Mouse (Mus musculus) embryo, embryonic 11 days (tissue): ENCODE measurements around the gene Rgmb.

Source experiments
- DNase-seq: peaks from one replicate; pipeline ENCODE4 v3.0.0-alpha.2; 2015

Rgmb gene

DNA sequence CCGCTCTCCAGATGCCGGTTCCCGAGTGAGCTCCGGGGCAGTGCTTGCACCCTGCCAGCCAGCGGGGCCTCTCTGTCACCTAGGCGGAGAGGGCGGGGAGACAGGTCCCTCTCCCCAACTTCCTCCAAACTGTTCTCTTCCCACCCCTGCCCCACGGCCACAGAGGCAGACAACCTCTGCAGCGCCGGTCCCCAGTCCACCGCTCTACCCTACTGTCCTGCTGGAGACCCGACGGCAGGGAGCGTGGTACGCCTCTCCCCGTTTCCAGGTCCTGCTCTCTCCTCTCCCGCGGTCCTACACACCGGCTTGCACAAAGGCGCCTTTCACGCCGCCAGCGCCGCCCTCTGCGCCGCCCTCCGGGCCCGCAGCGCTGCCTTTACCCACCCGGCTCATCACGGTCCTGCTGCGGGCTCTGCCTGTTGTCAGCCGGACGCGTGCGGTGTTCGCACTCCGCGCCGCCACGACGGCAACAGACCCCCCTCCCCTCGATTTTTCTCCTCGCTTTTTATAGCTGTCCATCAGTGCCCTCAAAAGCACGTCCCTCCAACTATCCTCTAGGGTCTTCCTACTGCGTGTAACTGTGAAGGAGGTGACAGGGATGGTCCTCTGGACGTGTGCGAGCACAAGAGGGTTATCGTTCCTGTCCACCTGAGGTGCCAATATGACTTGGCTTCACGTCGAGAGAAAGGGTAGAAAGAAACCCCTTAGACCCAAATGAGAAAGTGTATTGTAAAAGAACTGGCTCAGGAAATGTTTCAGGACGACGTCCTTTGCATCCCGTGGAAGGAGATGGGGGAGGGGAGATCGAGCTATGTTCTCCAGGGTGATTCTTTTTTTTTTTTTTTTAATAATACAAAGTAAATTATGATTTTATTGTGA is at the start of gene Rgmb:
Rgmb (minus strand) TSS at position 274 of the 879 bp plus-strand sequence.
- peak; percentile 79 for DNase-seq

DNA sequence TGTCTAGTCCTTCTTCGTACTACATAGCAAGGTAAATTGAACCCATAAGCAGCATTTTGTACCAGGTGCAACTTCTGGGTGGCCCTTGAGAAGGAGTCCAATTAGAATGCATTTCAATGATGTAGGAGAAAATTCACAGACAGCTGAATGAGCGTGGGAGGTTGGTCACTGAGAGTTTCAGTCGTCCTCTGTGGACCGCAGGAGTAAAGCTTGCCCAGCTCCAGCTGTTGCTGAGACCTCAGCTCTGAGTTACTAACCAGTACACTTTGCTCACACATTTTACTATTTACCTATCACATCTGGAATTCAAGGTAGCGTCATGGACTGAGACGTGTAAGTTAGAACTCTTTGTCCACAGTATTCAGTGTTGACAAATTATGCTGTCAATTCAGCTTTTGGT is 43.9 kb upstream of the Rgmb start:
- no peak for DNase-seq

DNA sequence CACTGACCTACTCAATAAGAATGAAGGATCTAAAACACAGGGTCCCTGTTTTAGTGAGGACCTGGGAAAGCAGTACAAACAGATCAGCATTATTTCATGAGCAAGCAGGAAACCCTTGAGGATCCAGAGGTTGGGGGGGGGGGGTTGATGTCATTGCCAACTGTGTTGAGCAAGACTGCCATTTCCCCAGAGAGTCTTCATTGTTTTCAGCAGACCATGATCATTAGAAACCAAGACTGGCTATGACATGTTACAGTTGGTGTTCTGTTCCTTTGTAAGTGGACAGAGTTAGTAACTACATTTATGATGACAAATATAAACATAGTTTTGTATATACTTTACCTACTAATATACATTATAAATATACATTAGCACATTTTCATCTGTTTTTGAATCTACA is 41.3 kb upstream of the Rgmb start:
- no peak for DNase-seq

DNA sequence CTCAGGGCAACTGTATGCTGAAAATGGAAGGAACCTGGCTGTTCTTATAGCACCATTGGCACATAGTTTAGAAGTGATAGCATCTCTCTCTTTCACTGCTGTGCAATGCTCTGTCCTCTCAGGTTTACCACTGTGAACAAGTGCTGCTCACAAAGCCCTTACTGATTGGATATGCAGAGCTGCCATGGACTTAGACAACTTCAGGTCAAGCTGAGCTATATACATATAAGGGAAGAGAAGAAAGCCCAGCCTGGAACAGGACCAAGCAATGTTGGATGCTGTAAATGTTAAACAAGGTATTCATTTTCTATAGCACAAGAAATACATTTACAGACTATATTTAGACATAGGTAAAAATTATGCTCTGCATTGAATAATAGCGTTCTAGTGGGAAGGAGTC is 34.4 kb upstream of the Rgmb start:
- DNase-seq = no peak

DNA sequence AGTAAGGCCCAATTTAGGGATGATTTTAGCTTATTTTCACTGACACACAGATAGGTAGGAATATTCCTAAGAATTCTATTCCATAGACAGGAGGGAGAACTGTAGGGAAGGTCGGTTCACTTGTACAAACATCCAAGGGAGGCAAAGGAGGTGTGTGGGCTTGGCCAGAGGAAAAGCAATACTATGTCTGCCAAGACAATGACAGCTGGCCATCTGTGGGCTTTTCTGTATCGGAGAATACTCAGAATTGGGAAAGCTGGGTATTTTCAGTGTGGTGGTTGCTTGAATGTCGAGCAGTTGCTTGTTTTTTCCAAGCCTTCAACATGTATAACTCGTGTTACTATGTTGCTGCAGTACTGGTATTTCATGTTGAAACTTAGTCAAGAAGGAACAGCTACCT is 31.5 kb upstream of the Rgmb start:
- DNase-seq = no peak

DNA sequence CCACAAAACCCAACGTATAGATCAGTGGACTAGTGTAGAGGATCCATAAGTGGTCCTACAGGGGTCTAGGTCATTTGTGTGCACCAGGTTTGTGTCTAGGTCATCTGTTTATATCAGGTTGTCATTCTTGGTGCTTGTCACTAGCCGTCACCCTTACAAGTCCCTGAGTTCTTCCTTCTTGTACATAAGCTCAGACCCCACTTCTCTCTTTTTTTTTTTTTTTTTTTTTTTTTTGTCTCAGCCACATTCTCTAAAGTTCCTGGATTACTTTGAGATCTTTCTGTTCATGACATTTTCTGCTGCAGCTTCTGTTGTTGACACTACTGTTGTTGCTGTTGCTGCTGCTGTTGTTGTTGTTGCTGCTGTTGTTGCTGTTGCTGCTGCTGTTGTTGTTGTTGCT is 22.3 kb upstream of the Rgmb start:
- no peak for DNase-seq

DNA sequence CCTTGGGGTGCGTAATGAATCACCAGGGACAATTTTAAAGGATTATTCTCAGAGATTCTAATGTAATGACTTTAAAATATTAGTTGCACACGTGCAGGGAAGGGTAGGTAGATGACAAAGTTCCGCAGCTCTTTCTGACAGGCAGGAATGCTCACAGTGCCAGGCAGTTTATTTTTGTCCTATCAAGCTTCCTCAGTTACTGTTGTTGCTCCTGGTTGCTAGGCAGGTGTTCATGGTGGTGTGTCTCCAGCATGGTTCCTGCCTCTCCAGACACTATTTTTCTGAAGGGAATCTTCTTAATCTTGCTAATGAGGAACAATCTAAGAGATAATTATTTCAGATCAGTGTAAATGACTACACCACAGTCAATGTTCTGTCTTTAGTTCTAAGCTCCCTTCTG is 19.7 kb upstream of the Rgmb start:
- no peak for DNase-seq

DNA sequence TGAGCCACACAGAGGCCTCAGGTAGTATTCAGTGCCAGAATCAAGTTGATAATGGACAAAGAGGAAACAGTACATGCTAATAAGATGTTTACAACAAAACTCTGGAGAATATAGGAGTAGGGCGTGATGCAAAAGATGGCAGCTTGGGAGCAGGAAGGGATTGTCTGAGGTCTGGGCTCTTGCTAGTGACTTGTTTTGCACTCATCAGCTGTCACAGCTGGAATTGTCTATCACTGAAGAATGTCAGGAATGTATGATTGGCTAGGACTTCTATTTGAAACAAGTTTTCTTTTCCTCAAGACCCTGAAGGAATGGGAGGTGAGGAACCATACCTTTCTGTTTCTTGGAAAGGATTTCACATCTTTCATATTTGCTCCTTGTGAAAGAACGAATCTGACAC is 10.6 kb upstream of the Rgmb start:
- DNase-seq = no peak

DNA sequence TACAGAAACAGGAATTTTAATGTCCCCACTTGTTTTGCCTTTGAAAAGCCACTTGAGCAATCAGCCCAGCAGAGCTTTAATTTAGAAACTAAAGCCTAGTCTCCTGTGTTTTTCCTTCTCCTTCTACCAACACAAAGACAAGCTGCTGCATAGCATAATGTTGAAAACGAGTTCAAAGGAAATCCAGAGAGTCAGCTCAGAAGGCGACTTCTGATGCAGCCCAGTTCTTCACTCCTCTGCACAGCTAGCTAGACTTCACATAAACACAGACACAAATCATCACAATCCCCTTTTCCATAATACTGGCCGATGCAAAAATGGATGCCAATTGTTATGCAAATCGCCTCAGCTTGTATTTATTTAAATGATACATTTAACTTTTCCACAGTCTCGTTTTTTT is 1.6 kb upstream of the Rgmb start:
- no peak for DNase-seq

DNA sequence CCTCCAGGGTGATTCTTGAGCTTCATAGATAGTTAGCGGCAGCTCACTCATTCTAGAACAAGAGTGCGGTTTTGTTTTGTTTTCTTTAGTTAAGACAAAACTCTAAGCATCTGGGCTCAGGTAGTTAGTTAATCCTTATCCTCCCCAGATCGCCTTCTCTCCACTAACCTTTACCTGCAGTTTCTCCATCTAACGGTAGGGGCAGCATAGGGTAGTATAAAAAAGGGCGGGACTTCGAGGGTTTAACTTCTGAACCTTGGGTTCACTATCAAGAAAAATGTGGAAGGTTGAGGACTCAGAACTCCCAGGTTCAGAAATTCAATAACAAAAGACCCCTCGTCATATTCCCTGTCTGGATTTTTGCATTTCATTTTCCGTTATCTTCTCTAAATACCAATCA is 971 bp upstream of the Rgmb start:
- DNase-seq = peak; percentile 76

DNA sequence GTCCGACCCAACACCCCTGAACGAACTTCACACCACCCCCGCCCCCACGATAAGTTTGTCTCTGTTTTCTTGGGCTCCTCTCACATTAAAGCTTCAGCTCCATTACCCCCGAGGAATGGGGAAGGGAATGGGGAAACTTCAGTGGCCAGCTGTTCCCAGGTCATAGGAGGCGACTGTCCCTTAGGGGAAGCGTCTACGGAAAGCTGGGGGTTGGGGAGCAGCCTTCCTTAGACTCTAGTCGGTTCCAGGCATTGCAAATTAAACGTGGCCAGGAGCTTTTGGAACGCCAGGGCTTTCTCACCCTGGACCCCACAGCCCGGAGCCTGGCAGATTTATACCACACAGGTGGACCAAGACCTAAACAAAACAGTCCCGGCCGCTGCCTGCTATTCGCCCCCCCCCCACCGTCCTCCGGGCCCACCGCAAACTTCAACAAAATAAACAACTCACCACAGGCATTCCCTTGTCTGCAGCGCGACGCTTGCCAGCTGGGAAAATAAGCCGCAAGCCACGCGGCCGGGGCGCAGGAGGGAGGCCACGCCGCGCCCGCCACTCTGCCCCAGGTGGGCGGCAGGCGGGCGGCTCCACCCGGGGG is 571 bp downstream of the Rgmb start:
- DNase-seq = peak; percentile 74

DNA sequence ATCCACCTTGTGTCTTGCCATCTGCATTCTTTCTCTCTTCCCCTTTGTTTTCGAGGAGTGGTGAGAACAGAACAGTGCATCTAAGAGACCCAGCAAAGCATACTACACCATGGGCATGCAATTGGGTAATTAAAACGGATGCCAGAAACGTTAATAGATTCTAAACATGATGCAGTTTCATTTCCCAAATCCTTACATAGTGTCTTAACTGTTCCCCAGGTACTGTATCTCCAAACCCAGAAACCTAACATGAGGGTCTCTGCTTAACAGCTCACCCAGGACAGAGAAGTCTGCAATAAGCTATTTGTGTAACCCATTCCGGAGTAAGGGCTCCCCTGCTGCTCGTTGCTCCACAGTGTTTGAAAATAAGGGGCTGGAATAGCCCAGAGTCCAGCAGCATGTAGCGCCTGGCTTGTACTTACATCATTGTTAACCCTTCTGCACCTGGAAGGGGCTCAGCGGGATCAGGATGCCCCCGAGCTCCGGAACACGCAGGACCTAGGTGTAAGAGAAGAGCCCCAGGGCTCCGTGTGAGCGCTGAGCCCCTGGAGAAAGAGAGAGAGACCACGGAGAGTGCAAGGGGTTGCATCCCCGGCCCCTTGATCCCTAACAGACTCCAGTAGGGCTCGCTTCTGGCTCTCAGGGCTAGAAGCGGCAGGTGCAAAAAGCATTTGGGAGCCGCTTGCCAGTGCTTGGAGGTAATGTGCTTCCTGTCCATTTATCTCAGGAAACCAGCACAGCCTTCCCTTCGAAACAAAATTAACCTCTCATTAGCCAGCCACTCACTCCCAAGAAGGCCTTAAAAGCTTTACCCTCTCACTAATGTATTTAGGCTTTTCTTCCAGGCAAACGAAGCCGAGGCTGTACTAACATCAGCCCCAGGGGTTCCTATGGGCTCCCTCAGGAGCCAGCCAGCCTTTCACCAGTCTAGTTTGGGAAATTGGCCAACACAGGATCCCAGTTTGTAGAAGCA is 1.4 kb downstream of the Rgmb start:
- peak; percentile 59 for DNase-seq

DNA sequence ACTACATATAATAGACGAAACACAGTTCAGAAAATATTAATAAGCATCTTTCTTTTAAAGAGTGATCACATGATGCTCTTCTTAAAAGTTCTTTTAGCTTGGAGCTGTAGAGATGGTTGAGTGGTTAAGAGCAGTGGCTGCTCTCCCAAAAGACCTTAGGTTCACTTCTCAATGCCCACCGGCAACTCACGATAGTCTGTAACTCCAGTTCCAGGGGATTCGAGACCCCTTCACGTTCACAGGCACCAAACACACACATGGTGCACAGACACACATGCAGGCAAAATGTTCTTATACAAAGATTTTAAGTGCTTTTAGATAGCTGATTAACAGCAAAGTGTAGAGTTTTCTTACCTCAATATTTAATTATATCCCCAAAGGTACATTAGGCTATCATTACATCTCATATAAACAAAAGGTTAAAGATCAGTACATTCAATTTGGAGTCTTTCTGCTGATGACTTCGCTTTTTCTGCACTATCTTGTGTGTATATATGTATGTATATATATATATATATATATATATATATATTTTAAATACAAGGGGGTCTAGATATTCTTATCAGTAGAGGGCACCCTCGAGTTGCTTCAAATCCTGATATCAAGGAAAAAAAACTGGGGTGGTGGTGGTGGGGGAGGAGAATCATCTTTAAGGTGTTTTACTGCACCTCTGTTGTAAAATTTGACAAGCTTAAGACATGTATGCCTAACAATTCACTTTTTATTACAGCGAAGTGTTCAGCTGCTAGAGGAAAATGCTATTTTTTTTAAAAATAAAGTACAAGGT is 2.5 kb downstream of the Rgmb start:
- DNase-seq = peak; percentile 65

DNA sequence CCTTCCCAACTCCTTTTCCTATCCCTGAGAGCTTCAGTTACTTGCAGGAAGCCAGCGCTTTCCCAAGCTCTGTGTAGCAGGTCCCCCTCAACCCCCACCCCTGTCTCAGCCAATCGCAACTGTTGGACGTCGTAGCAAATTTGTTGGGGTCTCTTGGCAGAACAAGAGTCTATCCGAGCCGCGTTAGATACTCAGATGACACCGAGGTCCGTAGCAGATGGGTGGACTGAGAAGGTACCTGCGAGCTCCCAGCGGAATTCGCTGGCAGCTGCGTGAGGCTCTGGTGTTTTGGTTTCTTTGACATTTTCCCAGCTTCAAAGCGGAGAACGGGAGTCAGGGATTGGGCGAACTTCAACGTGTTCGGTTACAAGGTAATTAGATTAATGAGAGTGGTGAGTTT is 3.9 kb downstream of the Rgmb start:
- no peak for DNase-seq

DNA sequence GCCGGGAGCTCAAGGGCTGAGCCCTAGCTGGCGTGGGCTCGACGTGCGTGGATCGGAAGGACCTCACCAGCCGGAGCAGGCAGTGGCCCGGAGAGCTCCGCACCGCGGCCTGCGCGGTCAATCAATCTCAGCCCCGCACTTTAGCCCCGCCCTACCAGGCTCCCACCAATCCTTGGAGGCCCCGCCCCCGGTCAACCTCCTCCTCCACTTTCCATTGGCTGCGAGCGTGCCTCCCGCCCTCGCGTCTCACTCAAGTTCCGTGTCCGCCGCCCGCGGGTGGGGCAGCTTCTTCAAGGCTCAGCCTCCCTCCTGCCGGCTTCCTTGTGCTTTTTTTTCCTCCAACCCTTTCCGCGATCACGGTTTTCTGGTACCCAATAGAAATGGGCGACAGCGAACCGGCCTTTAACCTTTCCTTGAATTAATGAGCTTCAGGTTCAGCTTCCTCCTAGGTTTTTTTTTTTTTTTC is 4.4 kb downstream of the Rgmb start:
- DNase-seq = peak; percentile 100

DNA sequence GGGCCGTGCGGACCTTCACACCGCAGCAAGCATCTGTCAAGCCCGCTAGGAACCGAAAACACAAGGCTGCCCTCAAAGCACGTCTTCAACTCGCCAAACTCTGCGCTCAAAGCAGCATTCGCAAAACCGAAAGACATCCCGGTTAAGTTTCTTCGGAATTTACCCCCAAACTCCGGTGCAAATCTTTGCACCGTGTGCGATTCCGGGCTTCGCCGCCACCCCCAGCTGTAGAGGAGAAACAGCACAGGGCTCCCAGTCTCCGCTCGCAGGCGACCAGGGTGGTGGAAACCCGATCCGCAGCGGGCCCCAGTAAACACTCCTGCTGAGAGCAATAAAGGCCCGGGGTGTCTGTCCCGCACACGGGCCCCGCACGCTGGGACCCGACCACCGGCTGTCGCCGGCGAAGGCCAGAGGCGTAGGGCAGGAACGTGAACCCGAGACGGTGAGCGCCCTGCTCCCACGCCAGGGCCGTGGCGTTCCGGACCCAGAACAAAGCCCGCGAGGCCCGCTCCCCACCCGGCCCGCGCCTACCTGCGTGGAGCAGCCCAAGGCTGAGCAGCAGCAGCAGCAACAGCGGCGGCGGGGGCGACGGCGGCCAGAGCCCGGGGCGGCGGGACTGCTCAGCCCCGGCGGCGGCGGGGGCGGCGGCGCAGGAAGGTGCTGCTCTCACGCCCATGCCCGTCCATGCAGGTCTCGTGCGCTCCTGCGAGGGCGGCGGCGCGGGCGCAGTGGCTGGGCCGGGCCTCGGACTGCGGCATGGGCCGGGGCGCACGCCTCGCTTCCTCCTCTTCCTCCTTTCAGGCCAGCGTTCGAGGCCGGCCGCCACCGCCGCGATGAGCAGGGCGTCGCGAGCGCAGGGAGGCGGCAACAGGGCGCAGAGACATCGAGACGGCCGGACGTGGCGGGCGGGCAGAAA is 5.1 kb downstream of the Rgmb start:
- no peak for DNase-seq

DNA sequence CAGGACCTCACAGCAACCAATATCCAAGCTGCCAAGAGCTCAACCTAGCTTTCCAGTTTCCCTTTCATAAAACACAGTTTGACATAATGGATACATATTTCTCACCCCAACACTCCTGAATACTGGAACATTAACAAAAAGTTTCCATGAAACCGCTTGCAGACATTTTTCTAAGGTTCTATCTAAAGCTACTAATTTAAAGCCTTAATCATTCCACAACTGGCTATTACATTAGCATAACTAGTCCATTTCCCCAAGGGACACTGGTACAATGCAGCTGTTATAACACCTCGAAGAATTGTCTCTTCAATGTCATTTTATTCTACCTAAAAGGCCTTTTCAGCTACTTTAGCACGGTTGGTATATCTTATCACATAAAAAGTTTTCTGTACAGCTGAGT is 6.0 kb downstream of the Rgmb start:
- no peak for DNase-seq

DNA sequence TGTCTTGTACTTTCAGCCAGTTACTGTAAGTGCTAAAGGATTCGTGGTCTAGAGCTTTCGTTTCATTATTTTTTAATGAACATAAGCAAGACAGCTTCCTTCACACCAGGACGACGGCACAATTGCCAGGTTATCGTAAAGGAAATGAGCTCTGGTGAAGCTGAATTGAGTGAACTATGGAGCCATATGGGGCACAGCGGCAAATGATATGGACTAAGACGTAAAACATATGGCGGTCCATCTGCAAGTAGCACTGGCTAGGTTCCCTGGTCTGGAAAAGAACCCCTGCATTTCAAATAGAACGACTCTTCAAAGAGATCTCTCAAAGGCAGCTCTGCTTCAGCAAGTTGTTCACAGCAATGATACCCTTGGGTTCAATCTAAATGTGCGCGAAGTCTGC is 6.5 kb downstream of the Rgmb start:
- no peak for DNase-seq

DNA sequence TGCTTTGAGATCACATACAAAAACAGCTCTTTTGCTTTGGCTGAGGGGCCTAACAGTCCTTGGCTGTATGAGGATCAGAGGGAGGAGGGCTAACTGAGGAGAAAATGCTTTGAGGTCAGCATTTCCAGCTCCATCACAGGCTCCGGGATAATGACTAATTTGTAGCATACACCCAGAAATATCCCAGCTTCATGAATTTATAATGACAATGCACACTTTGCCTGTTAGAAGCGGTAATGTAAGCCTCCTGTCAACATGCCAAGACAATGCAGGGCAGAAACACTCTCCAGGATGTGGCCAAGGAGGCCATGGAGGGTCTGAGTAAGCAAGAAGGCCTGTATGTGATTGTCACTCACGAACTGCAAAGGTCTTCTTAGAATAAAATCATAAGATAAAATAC is 7.0 kb downstream of the Rgmb start:
- DNase-seq = no peak

DNA sequence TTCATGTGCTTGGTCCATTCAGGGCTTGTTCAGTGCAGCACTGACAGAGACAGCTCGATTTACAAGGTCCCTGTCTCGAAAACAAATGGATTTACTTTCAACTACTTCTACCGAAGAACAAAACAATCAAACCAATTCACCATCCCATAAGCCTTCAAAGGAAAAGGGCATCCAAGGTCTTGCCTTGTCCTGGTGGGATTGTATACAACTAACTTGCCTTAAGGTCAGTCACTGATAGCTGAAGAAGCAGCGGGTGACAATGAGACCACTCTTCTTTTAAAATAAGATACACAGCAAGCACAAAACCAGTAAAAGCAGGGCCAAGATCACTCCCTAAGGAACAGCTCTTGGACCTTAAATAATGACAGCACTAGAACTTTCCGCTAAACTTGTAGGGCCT is 7.6 kb downstream of the Rgmb start:
- no peak for DNase-seq

DNA sequence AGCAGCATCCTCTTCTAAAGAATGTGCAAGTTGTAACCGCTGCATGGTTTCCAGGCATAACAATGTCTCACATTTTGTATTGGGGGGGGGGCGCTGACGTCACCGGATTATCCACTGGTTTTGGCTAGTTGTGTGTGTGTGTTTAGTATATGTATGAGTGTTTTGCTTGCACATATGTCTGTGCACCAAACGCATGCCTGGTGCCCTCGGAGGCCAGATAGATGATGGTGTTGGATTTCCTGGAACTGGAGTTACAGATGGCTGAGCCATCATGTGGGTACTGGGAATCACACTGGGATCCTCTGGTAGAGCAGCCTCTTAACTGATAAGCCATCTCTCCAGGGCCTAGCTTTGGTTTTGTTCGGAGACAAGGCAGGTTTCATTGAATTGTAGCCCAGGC is 8.5 kb downstream of the Rgmb start:
- no peak for DNase-seq
